Mouse (Mus musculus): ENCODE results near the gene Gm45785.

DNA sequence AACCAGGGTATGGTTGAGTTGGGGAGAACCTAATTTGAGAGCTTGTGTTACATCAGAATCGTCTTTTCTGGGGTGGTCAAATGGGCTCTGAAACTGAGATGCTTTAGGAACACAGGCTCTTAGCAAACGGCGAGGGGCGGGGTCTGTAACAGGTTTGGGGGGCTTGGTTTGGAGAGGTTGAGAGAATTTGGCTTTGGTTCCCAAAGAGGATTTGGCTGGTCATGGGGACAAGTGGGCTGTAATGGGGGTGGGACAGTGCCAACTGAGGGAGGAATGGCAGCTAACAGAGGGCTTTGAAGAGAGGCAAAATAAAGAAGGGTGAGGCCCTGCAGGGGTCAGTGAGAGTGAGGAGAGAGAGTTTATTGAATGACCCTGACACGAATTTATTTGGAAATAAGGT, 16.6 kb downstream of the Gm45785 start:
- TF ChIP-seq GATA1 (IDR thresholded peaks at IDR 0.05; ENCODE audit: borderline replicate concordance, low read length) = no peak
- TF ChIP-seq FLI1 (IDR thresholded peaks at IDR 0.05; ENCODE audit: low read length) = no peak
